Mouse (Mus musculus) R1 (cell line): ENCODE data around the gene Btbd10.
A peak's percentile ranks its signal among the peaks of the same experiment; 100 is the strongest.

ENCODE experiments used
- DNase-seq: peaks from one replicate; pipeline ENCODE4 v3.0.0-alpha.2; 2018; ENCODE audit warnings: low read depth, low spot score

Btbd10 gene

GRCm38 (mm10) chr7:113295077-113295890 lies 73.9 kb downstream of the Btbd10 start:
- DNase-seq, result peak; percentile 93

- no peak for DNase-seq
Measured at GRCm38 (mm10) chr7:113294598-113294997, 74.6 kb downstream of the Btbd10 start.

GRCm38 (mm10) chr7:113292193-113292592 lies 77.0 kb downstream of the Btbd10 start:
- no peak for DNase-seq

- DNase-seq, result no peak
Measured at GRCm38 (mm10) chr7:113291741-113292140, 77.5 kb downstream of the Btbd10 start.

- DNase-seq, result no peak
Measured at GRCm38 (mm10) chr7:113289211-113289610, 80.0 kb downstream of the Btbd10 start.

GRCm38 (mm10) chr7:113285405-113285804 lies 83.8 kb downstream of the Btbd10 start:
- DNase-seq, result no peak

GRCm38 (mm10) chr7:113279246-113279645 lies 89.9 kb downstream of the Btbd10 start:
- DNase-seq, result no peak

- no peak for DNase-seq
Measured at GRCm38 (mm10) chr7:113278493-113278892, 90.7 kb downstream of the Btbd10 start.

- DNase-seq, result no peak
Measured at GRCm38 (mm10) chr7:113277245-113277644, 91.9 kb downstream of the Btbd10 start.

- DNase-seq, result no peak
Measured at GRCm38 (mm10) chr7:113272338-113272997, 96.7 kb downstream of the Btbd10 start.

GRCm38 (mm10) chr7:113270991-113271390 lies 98.2 kb downstream of the Btbd10 start:
- DNase-seq, result no peak

GRCm38 (mm10) chr7:113270551-113270950 lies 98.6 kb downstream of the Btbd10 start:
- no peak for DNase-seq

GRCm38 (mm10) chr7:113269921-113270320 lies 99.3 kb downstream of the Btbd10 start:
- no peak for DNase-seq

- DNase-seq, result no peak
Measured at GRCm38 (mm10) chr7:113269081-113269480, 100.1 kb downstream of the Btbd10 start.

- peak; percentile 84 for DNase-seq
Measured at GRCm38 (mm10) chr7:113268287-113268686, 100.9 kb downstream of the Btbd10 start.
